Mouse (Mus musculus) kidney, postnatal 36 days (tissue): Measurements from ENCODE around the gene Vsx1.

Experiments
- DNase-seq, 2 experiments: peaks; one replicate each; pipeline ENCODE4 v3.0.0; 2021 to 2022; ENCODE audit warnings: mixed read lengths in 2 of 2

Vsx1 gene

GRCm38 (mm10) chr2:150689223-150689800 is at the start of gene Vsx1:
Gene Vsx1, minus strand, starts transcription at chr2:150689360.
- DNase-seq = no peak

GRCm38 (mm10) chr2:150737881-150738280 is 48.7 kb upstream of the Vsx1 start:
- DNase-seq = no peak

DNA sequence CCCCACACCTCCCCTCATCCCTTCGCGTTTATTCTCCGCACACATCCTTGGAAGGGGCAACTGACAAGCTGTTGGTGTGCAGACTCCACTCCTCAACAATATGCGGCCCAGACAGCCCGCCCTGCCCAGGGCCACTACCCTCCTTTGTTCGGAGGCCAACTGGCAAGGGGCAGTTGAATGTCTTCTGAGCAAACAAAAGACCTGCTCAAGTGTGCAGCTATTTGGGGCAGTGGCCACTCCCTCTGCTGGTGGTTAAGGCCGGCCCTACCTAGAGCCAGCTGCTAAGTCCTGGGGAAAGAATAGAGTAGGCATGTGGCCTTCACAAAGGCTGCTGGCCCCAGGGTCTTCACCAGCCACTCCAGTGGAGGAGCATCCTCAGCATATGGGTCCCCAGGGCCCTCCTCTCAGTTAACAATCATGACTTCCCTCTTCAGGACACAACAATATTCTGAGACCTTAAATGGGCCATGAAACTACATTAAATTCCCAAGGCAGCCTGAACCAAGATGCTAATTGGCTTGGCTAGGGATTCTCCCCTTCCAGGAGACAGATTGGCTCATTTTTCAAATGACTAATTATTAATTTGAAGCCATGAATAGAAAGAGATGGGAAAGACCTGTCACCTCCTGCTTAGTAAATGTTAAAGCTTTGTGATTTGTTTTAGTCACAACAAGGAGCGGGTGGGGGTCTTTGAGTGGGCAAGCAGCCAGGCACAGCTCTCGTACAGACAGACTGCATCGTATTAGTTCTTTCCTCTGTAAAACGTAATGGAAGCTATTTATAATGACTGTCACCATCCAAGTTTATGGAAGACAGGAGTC is 46.8 kb upstream of the Vsx1 start:
- no peak for DNase-seq

DNA sequence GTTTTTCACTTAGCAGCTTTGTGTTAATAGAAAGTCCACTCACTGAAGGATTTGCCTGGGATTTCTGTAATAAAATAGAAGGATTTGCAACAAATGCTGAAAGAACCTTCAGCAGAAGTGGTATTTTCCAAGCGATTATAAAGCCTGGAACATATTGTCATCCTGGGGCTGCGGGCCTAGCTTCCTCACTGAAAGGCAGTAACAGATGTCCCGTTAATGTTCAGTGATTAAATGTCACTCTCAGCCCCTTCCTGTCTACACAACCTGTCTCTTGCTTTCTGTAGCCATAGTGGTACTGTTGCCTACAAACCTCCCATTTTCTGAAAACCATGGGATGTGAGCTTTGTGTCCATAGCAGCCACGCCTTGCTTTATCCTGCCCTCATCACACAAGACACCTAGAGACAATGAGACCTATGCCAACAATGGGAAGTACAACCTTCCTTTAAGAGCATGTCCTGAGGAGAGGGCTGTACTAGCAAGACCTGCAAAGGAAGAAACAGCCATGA is 23.1 kb upstream of the Vsx1 start:
- no peak for DNase-seq

- DNase-seq = no peak
Measured at GRCm38 (mm10) chr2:150691481-150692170, 2.5 kb upstream of the Vsx1 start.

DNA sequence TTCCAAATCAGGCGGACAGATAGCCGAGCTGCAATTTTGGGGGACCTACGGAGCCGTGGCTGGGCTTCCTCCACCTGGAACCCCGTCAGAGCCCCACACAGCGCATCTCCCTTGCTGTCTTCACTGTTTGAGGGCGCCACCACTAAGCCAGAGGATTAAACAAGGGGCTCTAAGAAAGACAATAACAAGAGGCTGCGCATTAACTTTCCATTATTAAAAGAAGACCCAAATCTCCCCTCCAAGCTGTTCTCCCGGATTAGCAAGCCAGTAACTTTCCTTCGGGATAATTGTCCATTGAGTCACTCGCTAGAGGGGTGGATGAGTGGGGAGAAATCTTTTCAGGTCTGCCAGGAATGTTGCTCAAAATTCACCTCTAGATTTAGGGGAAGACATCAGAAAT is 1.1 kb upstream of the Vsx1 start:
- DNase-seq = no peak

DNA sequence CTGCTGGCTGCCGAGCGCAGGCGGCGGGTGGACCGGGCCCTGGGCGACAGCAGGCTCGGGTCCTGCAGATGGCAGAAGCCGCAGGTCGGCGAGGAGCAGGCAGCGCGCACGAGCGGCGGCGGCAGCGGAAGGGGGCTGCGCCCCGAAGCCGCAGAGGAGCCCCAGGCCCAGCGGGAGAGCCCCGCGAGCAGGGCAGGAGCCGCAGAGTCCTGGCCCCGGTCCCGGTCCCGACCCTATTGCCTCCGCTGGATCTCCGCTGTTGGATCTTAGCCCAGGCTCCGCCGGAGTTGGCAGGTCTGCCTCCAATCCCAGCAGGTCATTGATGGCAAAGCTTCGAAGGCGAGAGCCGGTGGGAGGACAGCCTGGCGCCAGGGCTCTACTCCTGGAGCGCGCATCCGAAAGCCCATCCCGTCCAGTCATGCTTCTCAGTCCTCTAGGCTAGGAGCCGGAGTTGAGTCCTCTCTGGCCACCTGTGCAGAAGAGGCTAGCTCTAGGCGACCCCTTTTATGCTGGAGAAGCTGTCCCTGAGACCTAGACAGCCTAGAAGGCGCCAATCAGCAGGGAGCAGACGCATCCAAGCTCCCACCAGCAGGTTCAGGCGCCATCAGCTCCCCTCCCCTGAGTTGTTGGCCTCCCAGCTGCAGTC is 496 bp downstream of the Vsx1 start:
- DNase-seq = peak; percentile 48 to 76

DNA sequence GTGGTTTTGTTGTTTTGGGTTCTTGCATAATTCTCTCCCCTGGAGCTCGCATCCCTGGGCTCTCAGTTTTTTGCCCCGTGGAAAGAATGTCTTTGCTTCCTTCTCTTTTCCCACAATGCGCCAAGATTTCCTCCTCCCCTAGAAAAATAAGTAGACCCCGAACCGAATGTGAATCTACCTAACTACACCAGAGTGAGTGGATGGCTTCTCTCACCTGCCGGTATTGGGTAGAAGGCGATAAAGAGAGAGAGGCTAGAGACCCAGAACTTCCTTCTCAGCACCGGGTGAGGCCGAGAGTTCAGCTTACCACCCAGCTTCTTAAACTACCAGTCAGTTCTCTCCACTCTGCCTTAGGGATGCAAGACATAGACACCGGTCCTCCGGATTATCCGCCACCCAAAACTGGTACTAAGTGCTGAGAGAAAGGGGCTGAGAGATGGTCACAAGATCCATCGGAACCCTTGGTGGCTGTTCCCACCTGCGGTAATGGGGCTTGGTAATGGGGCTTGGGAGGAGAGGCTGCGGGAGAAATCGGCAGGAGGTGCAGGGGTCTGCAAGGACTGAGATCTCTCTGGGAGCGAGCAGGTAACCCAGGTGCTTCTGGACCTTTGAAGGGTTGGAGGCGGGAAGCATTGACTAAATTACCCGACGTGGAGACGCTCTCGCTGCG is 1.2 kb downstream of the Vsx1 start:
- DNase-seq = no peak

DNA sequence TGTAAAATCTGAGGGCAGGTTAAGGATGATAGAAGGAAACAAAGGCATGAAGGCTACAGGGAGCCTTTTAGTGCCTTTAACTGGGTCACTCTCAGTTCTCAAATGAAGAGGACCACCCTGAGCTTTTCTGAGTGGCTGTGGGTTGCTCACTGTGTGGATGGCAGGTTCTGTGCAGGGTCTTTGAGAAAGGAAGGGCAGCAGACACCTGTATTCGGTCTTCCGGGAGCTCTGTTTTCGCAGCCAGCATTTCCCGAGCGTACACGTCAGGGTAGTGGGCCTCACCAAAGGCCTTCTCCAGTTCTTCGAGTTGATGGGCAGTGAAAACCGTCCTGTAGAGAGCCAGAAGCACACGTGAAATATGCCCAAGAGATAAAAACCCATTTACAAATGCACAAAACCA is 3.8 kb downstream of the Vsx1 start:
- DNase-seq = no peak

DNA sequence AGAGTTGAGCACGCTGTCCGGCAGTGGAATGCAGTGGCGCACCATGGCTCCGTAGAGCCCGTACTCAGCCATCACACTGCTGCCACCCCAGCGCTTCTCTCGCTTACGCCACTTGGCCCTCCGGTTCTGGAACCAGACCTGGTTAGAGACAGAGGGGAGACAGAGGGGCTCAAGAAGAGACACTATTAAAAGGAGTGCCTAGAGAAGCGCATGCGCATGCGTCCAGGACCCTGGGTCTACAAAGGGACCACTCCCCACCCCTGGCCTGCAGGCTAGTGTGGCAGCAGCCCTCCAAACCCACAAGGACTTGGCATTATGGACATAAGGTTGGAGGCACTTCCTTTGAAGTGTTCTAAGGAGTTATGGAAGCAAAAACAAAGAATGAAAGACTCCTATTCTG is 4.7 kb downstream of the Vsx1 start:
- no peak for DNase-seq

- no peak for DNase-seq
Measured at GRCm38 (mm10) chr2:150681581-150681980, 7.6 kb downstream of the Vsx1 start.

GRCm38 (mm10) chr2:150678392-150678791 is 10.8 kb downstream of the Vsx1 start:
- DNase-seq = peak; percentile 57 to 89

DNA sequence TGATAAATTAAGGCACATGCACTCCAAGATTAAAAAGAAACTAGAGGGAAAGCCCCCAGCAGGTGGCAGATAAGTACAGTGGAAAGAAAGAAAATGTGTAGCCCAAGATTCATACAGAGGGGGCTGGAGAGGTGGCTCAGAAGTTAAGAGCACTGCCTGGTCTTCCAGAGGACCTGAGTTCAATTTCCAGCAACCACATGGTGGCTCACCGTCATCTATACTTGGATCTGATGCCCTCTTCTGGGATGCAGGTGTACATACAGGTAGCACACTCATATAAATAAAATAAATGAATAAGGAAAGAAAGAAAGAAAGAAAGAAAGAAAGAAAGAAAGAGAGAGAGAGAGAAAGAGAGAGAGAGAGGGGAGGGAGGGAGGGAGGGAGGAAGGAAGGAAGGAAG is 13.6 kb downstream of the Vsx1 start:
- no peak for DNase-seq

- peak; percentile 56 to 80 for DNase-seq
Measured at GRCm38 (mm10) chr2:150674900-150675299, 14.3 kb downstream of the Vsx1 start.

DNA sequence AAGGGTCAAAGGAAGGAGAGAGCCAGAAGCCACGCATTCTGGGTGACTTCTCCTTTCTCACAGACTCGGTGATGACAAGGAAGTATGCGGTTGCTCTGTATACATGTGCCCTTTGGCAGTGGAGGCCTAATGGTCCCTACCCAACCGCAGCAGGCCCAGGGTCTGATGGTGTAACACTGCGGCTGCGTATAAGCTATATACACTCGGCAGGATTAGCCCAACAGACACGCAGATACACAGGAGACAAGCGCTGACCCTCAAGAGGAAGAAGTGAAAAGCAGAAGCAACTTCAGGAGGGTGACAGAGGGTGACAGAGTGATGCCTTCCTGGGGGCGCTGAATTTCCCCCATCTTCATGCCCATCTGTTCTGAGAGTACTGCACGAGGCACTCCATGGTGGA is 15.2 kb downstream of the Vsx1 start:
- no peak for DNase-seq

DNA sequence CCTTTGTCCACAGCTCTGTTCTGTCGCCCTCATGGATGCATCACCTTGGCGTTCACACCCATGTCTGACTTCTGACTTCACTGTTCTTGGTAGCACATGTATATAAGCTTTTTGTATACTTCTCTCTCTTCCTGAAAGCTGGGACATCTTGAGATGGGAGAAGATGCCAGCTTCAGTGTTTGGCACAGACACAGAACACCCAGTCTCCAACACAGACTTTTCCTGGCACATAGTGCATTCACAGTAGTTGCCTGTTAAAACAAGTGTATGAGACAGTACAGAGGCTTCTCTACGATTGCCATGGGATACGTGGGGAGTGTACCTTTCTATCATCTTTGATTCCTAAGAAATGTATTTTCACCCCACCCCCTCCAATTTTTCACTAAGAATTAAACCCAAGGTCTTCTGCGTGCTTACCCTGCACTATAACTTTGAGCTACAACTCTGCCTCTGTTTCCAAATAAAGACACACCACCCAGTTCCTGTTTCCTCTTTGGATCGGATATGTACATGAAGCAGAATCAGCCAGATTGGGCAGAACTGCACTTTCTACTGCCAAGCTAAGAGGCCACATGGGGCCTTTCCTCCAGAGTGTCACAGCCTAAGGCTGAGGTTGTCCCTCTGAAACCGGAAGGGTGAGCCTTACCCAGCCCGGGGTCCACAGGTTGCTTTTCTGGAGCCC is 17.4 kb downstream of the Vsx1 start:
- no peak for DNase-seq

DNA sequence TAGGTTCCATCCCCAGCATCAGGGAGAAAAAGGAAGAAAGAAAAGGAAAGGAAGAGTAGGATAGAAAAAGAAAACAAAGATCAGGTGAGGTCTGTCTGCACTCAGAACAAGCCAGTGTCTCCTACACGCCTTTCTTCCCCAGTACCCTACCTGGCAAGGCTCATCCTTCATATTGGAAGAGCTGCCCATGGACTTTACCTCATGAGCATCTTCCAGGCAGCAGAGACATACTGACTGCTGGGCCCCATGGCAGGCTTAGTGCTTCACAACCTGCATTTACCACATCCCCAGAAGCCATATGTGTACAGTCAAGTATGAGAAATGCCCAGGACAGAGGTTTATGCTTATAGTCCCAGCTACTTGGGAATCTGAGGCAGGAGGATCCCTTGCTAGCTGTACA is 18.2 kb downstream of the Vsx1 start:
- no peak for DNase-seq

DNA sequence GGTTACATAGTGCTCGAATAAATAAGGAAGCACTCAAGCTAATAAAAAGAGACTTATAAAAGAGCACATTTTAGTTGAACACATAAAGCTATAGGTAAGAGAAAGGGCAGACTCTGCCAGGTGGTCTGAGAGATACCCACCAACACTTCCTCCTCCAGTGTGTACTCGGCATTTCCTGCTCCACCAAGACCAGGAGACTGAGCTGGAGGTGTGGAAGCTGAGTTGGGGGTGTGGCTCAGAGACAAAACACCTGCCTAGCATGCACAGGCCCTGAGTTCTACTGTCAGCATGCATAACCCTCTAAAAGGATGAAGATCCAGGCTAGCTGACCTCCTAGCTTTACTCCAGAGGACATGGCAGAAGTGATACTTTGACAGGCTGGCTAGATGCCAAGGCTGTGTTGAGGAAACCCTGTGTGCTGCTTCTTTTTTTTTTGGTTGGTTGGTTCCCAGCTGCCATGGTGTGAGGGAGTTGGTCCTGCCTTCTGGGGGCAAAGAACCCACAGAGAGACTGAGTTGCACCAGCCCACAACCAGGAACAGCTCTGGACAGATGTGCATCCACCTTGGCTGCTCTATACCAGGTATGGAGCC is 19.6 kb downstream of the Vsx1 start:
- peak in 1 of 2 experiments; percentile 68 for DNase-seq

DNA sequence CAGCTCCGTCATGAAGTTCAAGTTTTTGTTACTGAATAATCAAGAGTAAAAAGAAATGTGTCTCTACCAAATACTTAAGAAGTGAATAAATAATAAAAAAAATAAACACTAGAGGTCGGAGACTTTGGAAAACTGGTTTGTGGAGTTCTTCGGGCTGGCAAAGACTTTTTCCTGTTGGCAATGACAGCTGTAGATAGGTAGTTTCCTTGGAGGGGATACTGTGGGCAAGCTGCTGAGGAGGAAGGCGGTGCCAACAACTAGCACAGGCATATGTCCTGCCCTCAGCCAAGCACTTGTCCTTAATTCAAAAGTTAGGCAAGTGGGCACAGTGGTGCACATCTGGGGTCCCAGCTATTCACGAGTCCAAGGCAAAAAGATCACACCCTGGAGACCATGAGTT is 20.2 kb downstream of the Vsx1 start:
- DNase-seq = no peak

DNA sequence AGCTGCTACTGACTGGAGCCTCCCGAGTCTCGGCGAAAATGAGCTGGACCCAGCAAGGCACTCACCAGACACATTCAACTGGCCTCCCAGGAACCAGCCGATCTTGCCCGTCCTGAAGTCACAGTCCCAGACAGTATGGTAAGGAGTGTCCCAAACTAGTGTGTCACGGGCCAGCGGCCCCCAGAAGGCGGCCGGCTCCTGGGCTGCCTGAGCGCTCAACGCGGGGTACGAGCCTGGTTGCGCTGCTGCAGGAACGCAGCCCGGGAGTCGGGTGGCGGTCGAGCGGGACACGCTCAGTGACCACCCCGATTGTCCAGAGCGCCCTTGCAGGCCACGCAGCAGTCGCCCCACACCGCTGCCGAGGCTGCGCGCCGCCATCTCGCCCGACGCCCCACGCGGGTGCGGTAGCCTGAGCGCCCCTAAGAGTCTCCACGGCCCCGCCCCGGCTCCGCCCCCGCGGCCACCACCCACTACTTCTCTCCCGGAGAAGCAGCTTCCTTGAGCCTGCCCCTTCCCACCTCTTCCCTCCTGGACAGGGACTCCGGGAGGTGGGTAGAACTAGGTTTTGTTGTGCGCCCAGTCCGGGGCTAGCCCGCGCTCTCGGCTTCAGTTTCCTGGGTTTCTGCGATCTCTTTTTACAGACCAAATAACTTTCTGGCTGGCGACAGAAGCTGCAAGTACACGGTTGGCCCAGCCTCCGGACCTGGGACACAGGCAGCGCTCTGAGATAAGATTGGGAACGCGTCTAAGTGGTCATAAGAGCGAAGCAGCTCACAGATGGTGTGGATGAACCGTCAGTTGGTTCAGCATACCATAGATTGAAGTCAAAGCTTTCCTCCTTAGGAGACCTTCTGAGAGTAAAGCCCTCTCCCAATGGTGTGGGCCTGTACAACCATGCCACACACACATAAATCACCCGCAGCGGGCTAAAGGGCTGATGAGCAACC is 21.1 kb downstream of the Vsx1 start, which contains the start of gene Acss1:
Acss1 (minus strand) TSS at position 681 of the 947 bp plus-strand sequence.
- DNase-seq = peak; percentile 86 to 93
